Mouse (Mus musculus): ENCODE results near the gene Mydgf. TPM values are rescaled to one million over a fixed set of nuclear protein-coding genes. Genes with fewer than 3 reads are reported as not detected.

Mydgf gene
- polyA plus RNA-seq, 1 experiment from 2014 or later: 62.3 TPM

DNA sequence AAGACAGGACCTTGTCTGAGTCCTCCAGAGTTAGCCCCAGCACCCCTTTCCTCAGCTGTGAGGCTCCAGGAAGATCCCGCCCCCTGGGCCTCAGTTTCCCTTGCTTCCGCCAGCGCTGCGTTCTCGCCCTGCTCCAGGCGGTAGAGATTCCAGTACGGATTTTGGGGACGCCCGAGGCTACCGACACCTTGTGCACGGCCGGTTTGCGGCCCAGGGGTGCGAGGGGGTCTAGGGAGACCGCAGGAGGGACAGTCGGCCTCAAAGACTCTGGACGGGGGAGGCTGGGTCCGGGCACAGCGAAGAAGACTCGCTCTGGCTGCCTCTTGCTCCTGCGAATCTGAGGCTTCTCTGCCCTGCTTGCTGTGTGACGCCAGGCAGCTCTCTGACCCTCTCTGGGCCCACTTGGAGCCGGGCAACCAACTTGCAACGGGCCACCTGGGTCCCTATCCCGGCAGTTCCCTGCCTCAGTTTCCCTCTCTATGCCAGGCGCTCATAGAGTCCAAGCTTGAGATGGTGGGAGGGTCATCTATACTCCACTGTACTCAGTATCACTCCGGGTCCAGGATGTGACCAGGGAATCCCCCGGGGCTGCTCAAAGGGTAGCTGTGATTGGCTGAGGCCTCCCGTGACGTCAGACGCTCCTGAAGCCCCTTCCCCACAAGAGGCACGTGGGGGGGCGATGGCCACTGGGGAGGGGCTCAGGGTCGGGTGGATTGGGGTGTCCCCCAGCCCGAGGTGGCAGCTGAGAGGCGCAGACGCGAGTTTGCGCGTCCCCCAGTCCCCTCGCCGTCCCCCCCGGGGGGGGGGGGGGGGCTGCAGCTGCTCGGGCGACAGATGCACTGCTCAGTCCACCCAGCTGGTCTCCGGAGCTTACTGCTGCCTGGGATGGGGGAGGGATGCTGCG is 41.8 kb downstream of the Mydgf start:
- Histone ChIP-seq H3K36me3 (no peaks in the 10 kb centered on the region), H3K27me3 (peaks cover 93% of the 10 kb centered on the region), H3K4me2 (peak overlapping the region; percentile 65), H3K27ac (no peak overlapping the region), H3K9me3 (replicated peaks) (no peaks in the 10 kb centered on the region), H3K4me3 (peak overlapping the region; percentile 44), H3K4me1 (replicated peaks) (peaks cover 29% of the 10 kb centered on the region), H3K9ac (peak overlapping the region; percentile 31; the same call in 1 of the 2 replicates)
- WGBS: 1% methylated on average over 45 of the region's 47 CpGs
- no peak for ATAC-seq (replicated peaks; ENCODE audit: insufficient number of reproducible peaks, insufficient read depth, low FRiP score, low read depth)

DNA sequence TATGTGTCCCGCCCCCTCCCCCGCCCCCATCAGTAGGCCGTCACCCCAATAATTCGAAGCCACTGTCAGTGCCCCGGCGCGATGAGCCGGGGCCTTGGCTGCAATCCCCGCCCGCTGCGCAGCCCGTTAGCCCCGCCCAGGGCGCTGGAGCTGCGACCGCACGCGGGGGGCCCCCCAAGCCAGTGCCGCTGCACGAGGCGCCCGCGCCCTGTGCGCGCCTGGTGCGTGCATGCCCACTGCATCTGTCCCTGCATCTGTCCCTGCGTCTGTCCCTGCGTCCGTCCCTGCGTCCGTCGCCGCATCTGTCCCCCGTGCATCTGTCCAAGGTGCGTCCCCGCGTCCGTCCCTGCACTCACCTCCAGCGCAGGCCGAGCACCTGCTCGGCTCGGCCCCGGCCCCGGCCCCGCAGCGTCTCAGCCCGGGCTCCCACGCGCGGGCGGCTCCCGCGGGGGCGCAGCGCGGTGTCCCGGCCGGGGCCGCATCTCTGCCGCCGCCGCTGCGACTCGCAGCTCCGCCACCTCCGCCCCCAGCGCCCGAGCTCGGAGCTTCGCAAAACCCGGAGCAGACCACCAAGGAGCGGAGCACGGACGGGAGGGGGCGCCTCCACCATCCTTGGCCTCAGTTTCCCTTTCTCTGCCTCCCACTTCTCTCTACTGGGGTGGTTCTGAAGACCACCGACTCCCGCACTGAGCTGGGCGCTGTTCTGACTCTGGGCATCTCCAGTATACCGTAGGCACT is 43.7 kb downstream of the Mydgf start, which contains the start of gene Sema6b:
Sema6b (minus strand) TSS at position 486 of the 738 bp plus-strand sequence.
- Histone ChIP-seq H3K27ac (no peak within 1 kb of the TSS), H3K4me1 (replicated peaks) (peaks cover 29% of the 10 kb centered on the region), H3K9ac (peak within 1 kb of the TSS; percentile 56), H3K36me3 (no peaks in the 10 kb centered on the region), H3K4me3 (peak within 1 kb of the TSS; percentile 73), H3K4me2 (peak within 1 kb of the TSS; percentile 99), H3K27me3 (peaks cover 81% of the 10 kb centered on the region), H3K9me3 (replicated peaks) (no peaks in the 10 kb centered on the region)
- 2% methylated on average over 75 of the region's 79 CpGs for WGBS
- no peak for ATAC-seq (replicated peaks; ENCODE audit: insufficient number of reproducible peaks, insufficient read depth, low FRiP score, low read depth)

DNA sequence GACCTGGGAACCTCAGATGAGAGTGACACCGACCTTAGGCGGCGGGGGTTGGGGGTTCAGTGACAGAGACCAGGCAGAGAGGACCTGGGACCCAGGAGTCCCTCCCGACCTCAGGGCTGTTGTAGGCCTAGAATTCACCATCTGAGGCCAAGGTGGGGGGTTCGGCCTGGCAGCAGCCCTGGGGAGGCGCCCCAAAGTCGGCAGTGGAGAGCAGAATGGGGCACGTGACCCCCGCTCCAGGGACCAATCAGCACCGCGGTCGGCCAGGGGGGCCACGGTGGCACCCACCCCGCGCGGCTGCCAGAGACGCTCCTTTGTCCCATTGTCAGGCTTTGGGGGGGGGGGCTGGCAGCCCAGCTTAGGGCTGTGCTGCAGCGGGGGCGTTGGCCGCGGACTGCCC is 44.4 kb downstream of the Mydgf start:
- H3K4me2 ChIP-seq: peak overlapping the region; percentile 99
- ATAC-seq (replicated peaks; ENCODE audit: insufficient number of reproducible peaks, insufficient read depth, low FRiP score, low read depth): no peak

DNA sequence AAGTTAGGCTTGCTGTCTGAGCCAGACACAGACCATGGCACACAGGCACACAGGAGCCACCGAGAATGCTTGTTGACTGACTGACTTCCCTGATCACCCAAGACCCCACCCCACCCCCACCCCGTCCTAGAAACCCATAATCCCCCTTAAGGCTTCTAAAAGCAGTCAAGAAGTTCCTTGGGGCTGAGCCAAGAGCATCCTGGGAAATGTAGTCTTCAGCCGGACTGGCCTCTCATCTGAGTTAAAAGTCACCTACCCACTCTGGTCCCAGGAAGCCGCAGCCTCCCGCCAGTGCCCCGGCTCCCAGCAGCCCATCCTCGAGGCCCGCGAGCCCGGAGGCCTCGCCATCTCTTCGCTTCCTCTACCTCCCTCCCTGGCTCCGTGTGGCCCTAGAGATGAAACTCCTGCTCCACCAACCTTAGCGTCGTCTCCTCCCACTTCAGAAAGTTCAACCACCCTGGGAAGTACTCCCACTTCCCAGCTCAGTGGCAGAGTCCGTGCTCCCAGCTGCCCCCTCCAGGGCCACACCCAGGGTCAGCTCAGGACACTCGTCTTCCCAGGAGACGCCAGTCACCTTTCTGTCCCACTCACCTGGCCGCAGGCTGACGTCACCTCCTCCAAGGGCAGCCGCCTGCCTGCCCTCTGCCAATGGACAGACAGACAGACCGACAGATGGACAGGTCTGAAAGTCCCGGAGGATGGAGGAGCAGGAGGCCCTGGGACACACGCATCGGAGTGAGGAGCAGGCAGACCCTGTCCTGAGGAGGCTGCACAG is 45.7 kb downstream of the Mydgf start:
- Histone ChIP-seq H3K4me1 (replicated peaks) (peaks cover 46% of the 10 kb centered on the region), H3K4me2 (no peak overlapping the region), H3K4me3 (no peak overlapping the region), H3K9ac (no peak overlapping the region), H3K36me3 (no peaks in the 10 kb centered on the region), H3K27ac (no peak overlapping the region), H3K9me3 (replicated peaks) (no peaks in the 10 kb centered on the region), H3K27me3 (peaks cover 65% of the 10 kb centered on the region)
- ATAC-seq (replicated peaks; ENCODE audit: insufficient number of reproducible peaks, insufficient read depth, low FRiP score, low read depth): no peak
- WGBS: 24% methylated on average over 25 of the region's 25 CpGs

More for the DNA sequence above, 44.4 kb downstream of the Mydgf start:
- no peaks in the 10 kb centered on the region for H3K9me3 ChIP-seq (replicated peaks)
- 11% methylated on average over 21 of the region's 21 CpGs for WGBS
- no peaks in the 10 kb centered on the region for H3K36me3 ChIP-seq
- no peak overlapping the region for H3K27ac ChIP-seq
- H3K27me3 ChIP-seq: peaks cover 79% of the 10 kb centered on the region
- peaks cover 35% of the 10 kb centered on the region for H3K4me1 ChIP-seq (replicated peaks)
- H3K9ac ChIP-seq: no peak overlapping the region
- H3K4me3 ChIP-seq: peak overlapping the region; percentile 73

DNA sequence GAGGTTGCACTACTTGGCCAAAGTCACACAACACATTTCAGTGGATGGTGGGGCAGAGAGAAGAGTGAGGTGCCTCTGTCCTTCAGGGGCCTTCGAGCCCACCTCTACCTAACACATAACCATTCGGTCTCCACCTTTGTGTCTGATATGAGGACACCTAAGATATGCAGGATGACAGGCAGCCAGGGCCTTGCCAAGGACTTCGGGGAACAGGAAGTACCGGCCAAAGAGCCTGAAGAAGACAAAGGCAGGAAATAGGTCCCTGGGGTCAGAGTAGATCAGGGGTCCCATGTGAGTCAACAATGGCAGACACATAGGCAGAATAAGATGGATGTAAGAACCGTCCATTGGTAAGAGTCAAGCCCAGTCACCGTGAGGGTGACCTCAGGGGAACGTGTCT is 47.2 kb downstream of the Mydgf start:
- no peak for ATAC-seq (replicated peaks; ENCODE audit: insufficient number of reproducible peaks, insufficient read depth, low FRiP score, low read depth)
- H3K4me2 ChIP-seq: no peak overlapping the region
- no peak overlapping the region for H3K4me3 ChIP-seq
- H3K36me3 ChIP-seq: no peaks in the 10 kb centered on the region
- no peak overlapping the region for H3K27ac ChIP-seq
- H3K9me3 ChIP-seq (replicated peaks): no peaks in the 10 kb centered on the region
- 76% methylated on average over 7 of the region's 7 CpGs for WGBS
- no peak overlapping the region for H3K9ac ChIP-seq
- H3K4me1 ChIP-seq (replicated peaks): peaks cover 39% of the 10 kb centered on the region
- peaks cover 51% of the 10 kb centered on the region for H3K27me3 ChIP-seq

DNA sequence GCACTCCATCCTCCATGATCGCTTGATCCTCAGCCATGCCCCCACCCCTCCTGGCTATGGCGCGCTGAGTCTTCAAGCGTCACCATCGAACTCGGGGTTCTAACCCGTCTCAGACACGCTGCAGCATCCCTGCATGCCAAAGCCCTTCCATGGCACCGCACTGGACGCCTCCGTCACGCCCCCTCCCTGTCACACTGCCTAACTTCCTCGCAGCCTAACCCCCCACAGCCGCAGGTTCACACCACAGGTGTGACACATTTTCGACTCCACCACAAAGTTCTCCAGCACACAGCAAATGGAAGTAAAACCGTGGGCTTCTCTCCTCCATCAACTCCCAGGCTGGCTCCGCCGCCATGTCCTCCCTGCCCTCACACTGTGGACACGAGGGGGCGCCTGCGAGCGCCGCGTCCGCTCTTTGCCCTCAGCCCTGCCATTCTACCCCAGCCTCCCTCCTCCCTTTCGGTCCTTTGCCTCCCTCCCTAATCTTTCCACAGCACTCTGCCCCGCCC is 49.2 kb downstream of the Mydgf start:
- H3K4me1 ChIP-seq (replicated peaks): peaks cover 31% of the 10 kb centered on the region
- ATAC-seq (replicated peaks; ENCODE audit: insufficient number of reproducible peaks, insufficient read depth, low FRiP score, low read depth): no peak
- H3K4me3 ChIP-seq: peak overlapping the region; percentile 43
- no peaks in the 10 kb centered on the region for H3K9me3 ChIP-seq (replicated peaks)
- H3K27ac ChIP-seq: peak overlapping the region; percentile 77
- H3K27me3 ChIP-seq: peaks cover 33% of the 10 kb centered on the region
- peak overlapping the region; percentile 73 for H3K4me2 ChIP-seq
- WGBS: 2% methylated on average over 27 of the region's 27 CpGs
- H3K36me3 ChIP-seq: no peaks in the 10 kb centered on the region
- peak overlapping the region; percentile 31; the same call in 1 of the 2 replicates for H3K9ac ChIP-seq

DNA sequence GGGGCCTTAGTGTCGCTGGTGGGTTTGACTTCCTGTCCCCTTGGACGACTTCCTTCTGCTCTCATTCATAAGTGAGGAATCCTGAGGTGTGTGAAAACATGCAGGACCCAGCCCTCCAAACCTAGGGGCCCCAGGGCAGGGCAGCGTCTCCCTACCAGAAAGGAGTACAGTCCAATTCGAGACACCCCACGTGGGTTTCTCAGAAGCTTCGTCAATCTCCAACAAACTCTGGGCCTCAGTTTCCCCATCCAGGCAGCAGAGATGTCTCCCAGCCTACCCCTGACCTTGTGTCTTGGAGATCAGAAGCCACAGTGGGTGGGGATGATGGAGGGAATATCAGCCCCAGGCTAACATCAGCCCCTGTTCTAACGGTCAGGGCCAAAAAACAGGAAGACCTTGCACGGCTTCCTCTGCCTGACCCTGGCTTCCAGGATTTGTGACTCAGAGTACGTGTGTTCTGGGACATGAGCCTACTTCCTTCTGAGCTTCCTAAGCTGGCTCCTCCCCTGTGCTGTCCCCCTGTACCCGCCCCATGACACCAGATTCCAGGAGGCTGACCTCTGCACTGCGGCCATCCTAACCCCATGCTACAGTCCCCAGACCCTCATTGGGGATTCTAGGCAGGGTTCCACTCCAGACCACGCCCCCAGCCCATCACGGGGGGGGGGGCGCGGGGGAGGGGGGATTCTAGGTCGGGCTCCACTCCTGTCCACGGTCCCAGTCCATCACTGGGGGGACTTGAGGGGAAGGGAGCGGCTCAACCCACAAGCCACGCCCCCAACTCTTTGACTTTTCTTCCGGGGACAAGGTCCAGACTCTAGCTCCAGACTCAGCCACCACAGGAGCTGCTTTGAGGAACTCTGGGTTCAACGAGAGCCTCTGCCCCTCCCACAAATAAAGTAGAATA is 50.0 kb downstream of the Mydgf start:
- no peaks in the 10 kb centered on the region for H3K36me3 ChIP-seq
- peaks cover 27% of the 10 kb centered on the region for H3K4me1 ChIP-seq (replicated peaks)
- ATAC-seq (replicated peaks; ENCODE audit: insufficient number of reproducible peaks, insufficient read depth, low FRiP score, low read depth): peak; percentile 84
- H3K9me3 ChIP-seq (replicated peaks): no peaks in the 10 kb centered on the region
- H3K4me3 ChIP-seq: peak overlapping the region; percentile 43
- peak overlapping the region; percentile 31; the same call in 1 of the 2 replicates for H3K9ac ChIP-seq
- peak overlapping the region; percentile 77 for H3K27ac ChIP-seq
- peaks cover 24% of the 10 kb centered on the region for H3K27me3 ChIP-seq
- WGBS: 15% methylated on average over 21 of the region's 21 CpGs
- H3K4me2 ChIP-seq: peak overlapping the region; percentile 73

DNA sequence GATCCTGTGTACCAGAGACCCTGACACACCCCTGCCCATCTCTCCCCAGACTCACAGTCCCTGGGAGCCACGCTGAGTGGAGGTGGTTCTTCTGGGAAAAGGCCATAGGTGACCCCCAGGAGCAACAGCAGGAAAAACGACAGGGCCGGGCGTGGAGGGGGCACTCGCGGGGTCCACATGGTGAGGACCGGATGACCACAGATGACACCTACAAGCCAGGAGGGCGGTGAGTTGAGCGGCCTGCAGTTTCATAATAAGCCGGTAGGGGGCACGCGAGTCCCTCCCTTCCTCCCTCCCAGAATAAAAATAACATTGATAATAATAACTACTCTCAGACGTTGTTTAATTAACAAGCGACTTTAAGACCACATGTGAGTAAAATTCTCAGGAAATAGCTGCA is 51.1 kb downstream of the Mydgf start:
- ATAC-seq (replicated peaks; ENCODE audit: insufficient number of reproducible peaks, insufficient read depth, low FRiP score, low read depth): no peak

DNA sequence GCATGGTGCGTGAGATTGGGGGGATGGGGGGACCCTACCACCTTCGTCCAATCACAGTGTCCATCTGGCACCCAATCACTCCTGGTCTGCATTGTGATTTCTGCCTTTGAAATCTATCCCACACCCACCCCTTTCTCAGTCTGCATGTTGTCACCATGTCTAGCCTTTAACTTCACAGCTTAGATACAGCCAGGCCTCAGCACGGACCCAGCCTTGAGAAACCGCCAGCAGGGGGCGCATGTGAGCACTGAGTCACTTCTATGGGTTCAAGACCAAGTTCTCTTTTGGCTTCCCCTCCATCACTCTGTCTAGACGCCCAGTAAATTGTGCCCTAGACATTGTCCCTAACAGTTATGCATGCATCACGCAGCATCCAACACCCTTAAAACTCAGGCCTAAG is 51.9 kb downstream of the Mydgf start:
- Histone ChIP-seq H3K9ac (no peak overlapping the region), H3K4me1 (replicated peaks) (peaks cover 20% of the 10 kb centered on the region), H3K4me3 (no peak overlapping the region), H3K27ac (no peak overlapping the region), H3K4me2 (no peak overlapping the region), H3K9me3 (replicated peaks) (no peaks in the 10 kb centered on the region), H3K27me3 (peaks cover 13% of the 10 kb centered on the region), H3K36me3 (no peaks in the 10 kb centered on the region)
- ATAC-seq (replicated peaks; ENCODE audit: insufficient number of reproducible peaks, insufficient read depth, low FRiP score, low read depth): no peak
- 46% methylated on average over 7 of the region's 7 CpGs for WGBS

More for the DNA sequence above, 51.1 kb downstream of the Mydgf start:
- Histone ChIP-seq H3K4me2 (peak overlapping the region; percentile 73; the same call in 1 of the 2 replicates), H3K27ac (no peak overlapping the region), H3K4me3 (peak overlapping the region; percentile 16), H3K36me3 (no peaks in the 10 kb centered on the region), H3K9me3 (replicated peaks) (no peaks in the 10 kb centered on the region), H3K4me1 (replicated peaks) (peaks cover 20% of the 10 kb centered on the region), H3K9ac (no peak overlapping the region), H3K27me3 (peaks cover 16% of the 10 kb centered on the region)
- 3% methylated on average over 14 of the region's 14 CpGs for WGBS

DNA sequence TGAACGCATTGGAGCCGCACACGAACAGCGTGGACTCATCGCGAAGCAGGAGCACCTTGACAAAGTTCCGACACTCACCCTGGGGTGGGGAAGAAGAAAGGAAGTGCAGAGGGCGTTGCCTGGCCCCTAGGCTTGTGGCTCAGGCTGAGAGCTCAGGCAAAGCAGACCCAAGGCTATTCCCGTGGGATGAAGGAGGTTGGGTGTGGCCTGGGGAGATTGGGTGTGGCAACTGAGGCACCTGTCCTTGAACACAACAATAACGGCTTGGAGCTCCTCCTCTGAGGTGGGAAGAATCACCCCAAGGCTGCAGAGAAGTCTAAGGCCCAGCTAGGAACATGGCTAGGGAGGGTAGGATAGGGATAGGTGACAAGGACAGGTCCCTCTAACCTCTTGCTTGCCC is 52.6 kb downstream of the Mydgf start:
- ATAC-seq (replicated peaks; ENCODE audit: insufficient number of reproducible peaks, insufficient read depth, low FRiP score, low read depth): no peak
- H3K36me3 ChIP-seq: no peaks in the 10 kb centered on the region
- H3K27ac ChIP-seq: no peak overlapping the region
- H3K27me3 ChIP-seq: peaks cover 20% of the 10 kb centered on the region
- H3K9me3 ChIP-seq (replicated peaks): no peaks in the 10 kb centered on the region
- H3K4me2 ChIP-seq: no peak overlapping the region
- H3K9ac ChIP-seq: no peak overlapping the region
- H3K4me1 ChIP-seq (replicated peaks): peaks cover 20% of the 10 kb centered on the region
- WGBS: 89% methylated on average over 10 of the region's 10 CpGs
- H3K4me3 ChIP-seq: no peak overlapping the region
